Mouse (Mus musculus): ENCODE measurements at regions not wholly inside any gene's neighbourhood (a gene's known extent, or its start where the extent isn't known, plus 50 kb on each side); places are given as distances from the start of the nearest gene placed in this dataset.

- Histone ChIP-seq H3K4me1 (ENCODE audit: control insufficient read depth in 2 of 2, insufficient read depth in 2 of 2, low read length in 2 of 2) (no peaks in the 10 kb centered on the region), H3K36me3 (ENCODE audit: control insufficient read depth, insufficient read depth, low read length) (no peaks in the 10 kb centered on the region), H3K9me3 (ENCODE audit: control insufficient read depth, low read length) (no peaks in the 10 kb centered on the region), H3K4me2 (ENCODE audit: low read length) (no peak overlapping the region), H3K27ac (replicated peaks in 1 of 2; ENCODE audit: control insufficient read depth in 1 of 2, insufficient read depth in 1 of 2, low read depth in 2 of 2, low read length in 2 of 2) (no peak overlapping the region), H3K9ac (ENCODE audit: low read length) (no peak overlapping the region), H3K4me3 (ENCODE audit: control insufficient read depth in 1 of 2, insufficient read depth in 1 of 2, low read depth in 1 of 2, low read length in 2 of 2) (no peak overlapping the region), H3K27me3 (ENCODE audit: control insufficient read depth, insufficient read depth, low read length) (no peaks in the 10 kb centered on the region)
- ATAC-seq (ENCODE audit: insufficient number of reproducible peaks, insufficient read depth, low FRiP score, low read depth) = no peak
Measured at GRCm38 (mm10) chr2:123507095-123507494, 582.7 kb upstream of the Sema6d start.

- no peak overlapping the region for H3K27ac ChIP-seq (replicated peaks in 1 of 2; ENCODE audit: control insufficient read depth in 1 of 2, insufficient read depth in 1 of 2, low read depth in 2 of 2, low read length in 2 of 2)
- no peak overlapping the region for H3K4me2 ChIP-seq (ENCODE audit: low read length)
- no peak for ATAC-seq (ENCODE audit: insufficient number of reproducible peaks, insufficient read depth, low FRiP score, low read depth)
- H3K27me3 ChIP-seq (ENCODE audit: control insufficient read depth, insufficient read depth, low read length) = no peaks in the 10 kb centered on the region
- H3K4me1 ChIP-seq (ENCODE audit: control insufficient read depth in 2 of 2, insufficient read depth in 2 of 2, low read length in 2 of 2) = peaks cover 0 to 11% of the 10 kb centered on the region in 2 experiments; a peak in 1 of 4 replicates
- 7% methylated on average over 1 of the region's 1 CpGs for WGBS
- no peak overlapping the region for H3K4me3 ChIP-seq (ENCODE audit: control insufficient read depth in 1 of 2, insufficient read depth in 1 of 2, low read depth in 1 of 2, low read length in 2 of 2)
- no peak overlapping the region for H3K9ac ChIP-seq (ENCODE audit: low read length)
- no peaks in the 10 kb centered on the region for H3K36me3 ChIP-seq (ENCODE audit: control insufficient read depth, insufficient read depth, low read length)
- no peaks in the 10 kb centered on the region for H3K9me3 ChIP-seq (ENCODE audit: control insufficient read depth, low read length)
Measured at GRCm38 (mm10) chr2:123528915-123529314, 560.9 kb upstream of the Sema6d start.

- Histone ChIP-seq H3K9me3 (ENCODE audit: control insufficient read depth, low read length) (no peaks in the 10 kb centered on the region), H3K4me3 (ENCODE audit: control insufficient read depth in 1 of 2, insufficient read depth in 1 of 2, low read depth in 1 of 2, low read length in 2 of 2) (no peak overlapping the region), H3K4me1 (ENCODE audit: control insufficient read depth in 2 of 2, insufficient read depth in 2 of 2, low read length in 2 of 2) (peaks cover 0 to 10% of the 10 kb centered on the region in 2 experiments; a peak in 1 of 4 replicates), H3K4me2 (ENCODE audit: low read length) (no peak overlapping the region), H3K27me3 (ENCODE audit: control insufficient read depth, insufficient read depth, low read length) (no peaks in the 10 kb centered on the region), H3K36me3 (ENCODE audit: control insufficient read depth, insufficient read depth, low read length) (no peaks in the 10 kb centered on the region), H3K9ac (ENCODE audit: low read length) (no peak overlapping the region), H3K27ac (replicated peaks in 1 of 2; ENCODE audit: control insufficient read depth in 1 of 2, insufficient read depth in 1 of 2, low read depth in 2 of 2, low read length in 2 of 2) (no peak overlapping the region)
- 80% methylated on average over 9 of the region's 9 CpGs for WGBS
- no peak for ATAC-seq (ENCODE audit: insufficient number of reproducible peaks, insufficient read depth, low FRiP score, low read depth)
Measured at GRCm38 (mm10) chr2:123532946-123533791, 556.6 kb upstream of the Sema6d start.

- no peaks in the 10 kb centered on the region for H3K4me1 ChIP-seq (ENCODE audit: control insufficient read depth in 2 of 2, insufficient read depth in 2 of 2, low read length in 2 of 2)
- WGBS = 50% methylated on average over 1 of the region's 1 CpGs
- no peak overlapping the region for H3K27ac ChIP-seq (replicated peaks in 1 of 2; ENCODE audit: control insufficient read depth in 1 of 2, insufficient read depth in 1 of 2, low read depth in 2 of 2, low read length in 2 of 2)
- H3K9ac ChIP-seq (ENCODE audit: low read length) = no peak overlapping the region
- no peaks in the 10 kb centered on the region for H3K27me3 ChIP-seq (ENCODE audit: control insufficient read depth, insufficient read depth, low read length)
- H3K4me3 ChIP-seq (ENCODE audit: control insufficient read depth in 1 of 2, insufficient read depth in 1 of 2, low read depth in 1 of 2, low read length in 2 of 2) = no peak overlapping the region
- no peaks in the 10 kb centered on the region for H3K9me3 ChIP-seq (ENCODE audit: control insufficient read depth, low read length)
- no peak for ATAC-seq (ENCODE audit: insufficient number of reproducible peaks, insufficient read depth, low FRiP score, low read depth)
- no peaks in the 10 kb centered on the region for H3K36me3 ChIP-seq (ENCODE audit: control insufficient read depth, insufficient read depth, low read length)
- no peak overlapping the region for H3K4me2 ChIP-seq (ENCODE audit: low read length)
Measured at GRCm38 (mm10) chr2:123551249-123551850, 538.4 kb upstream of the Sema6d start.

- ATAC-seq (ENCODE audit: insufficient number of reproducible peaks, insufficient read depth, low FRiP score, low read depth) = no peak
- no peak overlapping the region for H3K9ac ChIP-seq (ENCODE audit: low read length)
- no peak overlapping the region for H3K27ac ChIP-seq (replicated peaks in 1 of 2; ENCODE audit: control insufficient read depth in 1 of 2, insufficient read depth in 1 of 2, low read depth in 2 of 2, low read length in 2 of 2)
- no peak overlapping the region for H3K4me3 ChIP-seq (ENCODE audit: control insufficient read depth in 1 of 2, insufficient read depth in 1 of 2, low read depth in 1 of 2, low read length in 2 of 2)
- H3K36me3 ChIP-seq (ENCODE audit: control insufficient read depth, insufficient read depth, low read length) = no peaks in the 10 kb centered on the region
- no peaks in the 10 kb centered on the region for H3K27me3 ChIP-seq (ENCODE audit: control insufficient read depth, insufficient read depth, low read length)
- H3K9me3 ChIP-seq (ENCODE audit: control insufficient read depth, low read length) = no peaks in the 10 kb centered on the region
- no peaks in the 10 kb centered on the region for H3K4me1 ChIP-seq (ENCODE audit: control insufficient read depth in 2 of 2, insufficient read depth in 2 of 2, low read length in 2 of 2)
- H3K4me2 ChIP-seq (ENCODE audit: low read length) = no peak overlapping the region
Measured at GRCm38 (mm10) chr2:123558123-123558650, 531.6 kb upstream of the Sema6d start.

Measured in heart, embryonic 14.5 days (tissue).